Mouse (Mus musculus): ENCODE measurements around the gene Mrpl23.

DNA sequence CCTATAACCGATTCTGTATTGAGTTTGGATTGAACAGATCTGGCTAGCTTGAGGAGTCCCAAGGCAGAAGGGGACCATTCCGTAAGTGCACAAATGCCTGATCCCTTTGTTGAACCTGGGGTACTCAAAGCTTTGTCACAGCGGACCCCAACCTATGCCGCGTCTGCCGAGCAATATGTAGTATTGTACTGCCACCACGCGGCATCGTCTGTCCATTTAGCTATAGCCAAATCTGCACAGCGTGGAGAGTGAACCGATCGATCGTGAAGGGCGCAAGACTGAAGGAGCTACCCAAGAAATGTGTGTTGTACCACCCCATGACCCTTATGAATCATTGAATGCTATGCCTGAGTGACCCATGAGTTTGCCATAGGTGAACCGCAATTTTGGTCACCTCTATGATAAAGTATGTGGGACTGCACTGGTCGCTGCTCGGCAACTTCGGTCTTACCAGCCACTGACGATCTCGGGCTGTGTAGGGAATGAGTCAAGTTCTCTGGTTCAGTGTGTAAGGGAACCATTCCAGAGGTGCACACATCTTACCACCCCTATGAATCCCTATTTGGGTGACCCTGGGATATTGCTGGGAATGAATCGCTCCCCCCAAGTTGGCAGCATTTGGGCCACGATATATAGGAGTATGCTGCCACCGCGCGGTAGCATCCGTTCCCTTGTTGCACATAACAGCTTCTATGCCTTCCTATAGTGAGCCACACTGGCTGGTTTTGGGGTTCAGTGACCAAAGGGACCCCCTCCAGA lies 47.8 kb downstream of the Mrpl23 start:
- peak; percentile 66 for TF ChIP-seq CTCF (conservative IDR thresholded peaks at IDR 0.05; ENCODE audit: insufficient read depth, insufficient read length, low read depth, low read length)
- no peak for TF ChIP-seq POLR2A (IDR thresholded peaks at IDR 0.05; ENCODE audit: low read depth, low read length)

All from kidney, adult 2 months (tissue).